10 mouse cellular contexts compared by ENCODE assay signal in genomic region chr2:14543355-14543754, GRCm38 (mm10). TPM values are rescaled to one million over a fixed set of nuclear protein-coding genes. Genes with fewer than 3 reads are reported as not detected.
DNase-seq lines count a peak whose midpoint lies in the region; ATAC-seq and TF ChIP-seq lines count a peak whose summit lies in the region.
"Had no signal": no experiment of that assay in that cellular context is flagged by ENCODE, and none has a peak within 500 bp of the region (broad histone marks: within the 10 kb centered on the region; RNA-seq: fewer than 3 reads in every experiment).

No protein-coding gene starts in this region.

- H3K27ac ChIP-seq in heart, embryonic 14.5 days (replicated peaks in 1 of 2; ENCODE audit: control insufficient read depth in 1 of 2, insufficient read depth in 1 of 2, low read depth in 2 of 2, low read length in 2 of 2) = no peak overlapping the region
- H3K27ac ChIP-seq in limb, embryonic 14.5 days (replicated peaks; ENCODE audit: low read depth, low read length) = no peak overlapping the region
- no peak overlapping the region for H3K27ac ChIP-seq in limb, embryonic 10.5 days
- H3K27ac ChIP-seq: forebrain, embryonic 10.5 days had no signal

- ATAC-seq in heart, embryonic 14.5 days (ENCODE audit: insufficient number of reproducible peaks, insufficient read depth, low FRiP score, low read depth) = 0 out of 2 replicates have a peak, but pooled peaks have one; percentile 21
- no peak for ATAC-seq in limb, embryonic 14.5 days (ENCODE audit: low FRiP score, low read depth)
- ATAC-seq in monocyte, adult 5-6 weeks (replicated peaks; ENCODE audit: insufficient number of reproducible peaks, low FRiP score, low TSS enrichment, poor library complexity, severe bottlenecking) = no peak

- no peak overlapping the region for H3K4me2 ChIP-seq in heart, embryonic 14.5 days (ENCODE audit: low read length)
- H3K4me2 ChIP-seq in limb, embryonic 14.5 days (replicated peaks; ENCODE audit: low read depth, low read length, severe bottlenecking) = no peak overlapping the region

- no peak overlapping the region for H3K9ac ChIP-seq in heart, embryonic 14.5 days (ENCODE audit: low read length)
- H3K9ac ChIP-seq in limb, embryonic 14.5 days (ENCODE audit: low read depth, low read length, severe bottlenecking) = no peak overlapping the region

- peaks cover 2 to 5% of the 10 kb centered on the region in 2 experiments; a peak in 1 of 4 replicates for H3K4me1 ChIP-seq in heart, embryonic 14.5 days (ENCODE audit: control insufficient read depth in 2 of 2, insufficient read depth in 2 of 2, low read length in 2 of 2)
- no peaks in the 10 kb centered on the region for H3K4me1 ChIP-seq in limb, embryonic 14.5 days (ENCODE audit: control insufficient read depth, insufficient read depth, low read length)
- no peaks in the 10 kb centered on the region for H3K4me1 ChIP-seq in limb, embryonic 10.5 days
- H3K4me1 ChIP-seq: forebrain, embryonic 10.5 days had no signal

- no peak overlapping the region for H3K4me3 ChIP-seq in heart, embryonic 14.5 days (ENCODE audit: control insufficient read depth in 1 of 2, insufficient read depth in 1 of 2, low read depth in 1 of 2, low read length in 2 of 2)
- no peak overlapping the region for H3K4me3 ChIP-seq in limb, embryonic 14.5 days (replicated peaks; ENCODE audit: low read length)
- H3K4me3 ChIP-seq in limb, embryonic 10.5 days = no peak overlapping the region
- H3K4me3 ChIP-seq: forebrain, embryonic 10.5 days had no signal

- H3K9me3 ChIP-seq in heart, embryonic 14.5 days (ENCODE audit: control insufficient read depth, low read length) = no peaks in the 10 kb centered on the region
- no peaks in the 10 kb centered on the region for H3K9me3 ChIP-seq in limb, embryonic 14.5 days (ENCODE audit: control insufficient read depth, low read length)
- no peaks in the 10 kb centered on the region for H3K9me3 ChIP-seq in limb, embryonic 10.5 days (replicated peaks)
- H3K9me3 ChIP-seq: forebrain, embryonic 10.5 days had no signal

- 21% methylated on average over 3 of the region's 3 CpGs for WGBS in heart, embryonic 14.5 days
- WGBS in limb, embryonic 14.5 days = 61% methylated on average over 3 of the region's 3 CpGs
- WGBS in limb, embryonic 10.5 days = 76% methylated on average over 3 of the region's 3 CpGs

- intact Hi-C loops in heart, postnatal 25 days (cut with DNase I) = no loop called here

- no peaks in the 10 kb centered on the region for H3K27me3 ChIP-seq in heart, embryonic 14.5 days (ENCODE audit: control insufficient read depth, insufficient read depth, low read length)
- H3K27me3 ChIP-seq in limb, embryonic 14.5 days (ENCODE audit: control insufficient read depth, insufficient read depth, low read length) = no peaks in the 10 kb centered on the region
- H3K27me3 ChIP-seq in limb, embryonic 10.5 days (ENCODE audit: low read depth, poor library complexity, severe bottlenecking) = no peaks in the 10 kb centered on the region

- no peak for TF ChIP-seq POLR2A in limb, embryonic 14.5 days (IDR thresholded peaks at IDR 0.05; ENCODE audit: borderline replicate concordance, extremely low read depth, insufficient read depth, insufficient read length)

- no peaks in the 10 kb centered on the region for H3K36me3 ChIP-seq in heart, embryonic 14.5 days (ENCODE audit: control insufficient read depth, insufficient read depth, low read length)
- no peaks in the 10 kb centered on the region for H3K36me3 ChIP-seq in limb, embryonic 14.5 days (ENCODE audit: control insufficient read depth, insufficient read depth, low read length)
- H3K36me3 ChIP-seq in limb, embryonic 10.5 days = no peaks in the 10 kb centered on the region
- H3K36me3 ChIP-seq: forebrain, embryonic 10.5 days had no signal

- no peak for DNase-seq in heart, postnatal 25 days (ENCODE audit: low spot score)
- peak; percentile 12 for DNase-seq in limb, embryonic 14.5 days (ENCODE audit: low spot score)
- no peak for DNase-seq in limb, embryonic 10.5 days (ENCODE audit: low spot score)
- peak; percentile 31 to 55 for DNase-seq in adrenal gland, postnatal 4 days (ENCODE audit: low spot score in 2 of 2)
- DNase-seq in ovary, postnatal 10 days (ENCODE audit: low spot score) = peak; percentile 27
- no peak for DNase-seq in neural tube, embryonic 10.5 days (ENCODE audit: extremely low spot score, low spot score)
- DNase-seq: retina, postnatal 1 day had no signal

RNA-seq across cellular contexts. Expression of gene Cacnb2, which starts 59.5 kb away (rescaled TPM):
- polyA plus RNA-seq in heart, embryonic 14.5 days (2014; fragmentation: Nextera tagmentation; extraction: Ambion mirVana) = 14.3 and 14.9 TPM in 2 replicates
- total RNA-seq in heart, postnatal 25 days (2021) = 10 to 100 TPM; 55.1 to 80.7 TPM
- polyA plus RNA-seq in limb, embryonic 14.5 days (2012; rRNA removed) = 4.1 and 4.7 TPM in 2 replicates
- polyA plus RNA-seq in limb, embryonic 14.5 days (2014; fragmentation: Nextera tagmentation; extraction: Ambion mirVana) = 2.3 and 3.0 TPM in 2 replicates
- 2.1 and 2.5 TPM in 2 replicates for polyA plus RNA-seq in limb, embryonic 10.5 days (2016; fragmentation: Nextera tagmentation; extraction: Ambion mirVana)
- total RNA-seq in adrenal gland, postnatal 4 days (2021) = 10 to 100 TPM; 58.6 to 61.6 TPM
- 0.29 to 0.67 TPM in 2 of 3 replicates, not detected in the other for total RNA-seq in monocyte, adult 5-6 weeks (2017)

Comparison
In these comparisons a context has a peak if more than half of its experiments do, and no peak if none do; other contexts are left out.
1. DNase-seq: peak in limb, embryonic 14.5 days (single experiment), adrenal gland, postnatal 4 days (2 of 2) and ovary, postnatal 10 days (single experiment); none in heart, postnatal 25 days (single experiment), limb, embryonic 10.5 days (single experiment) and neural tube, embryonic 10.5 days (single experiment).
2. RNA of gene Cacnb2, which starts 59.5 kb away (total RNA-seq): 55.1 to 80.7 TPM in heart, postnatal 25 days and 58.6 to 61.6 TPM in adrenal gland, postnatal 4 days; 0.29 to 0.67 TPM in monocyte, adult 5-6 weeks; every median in the first group is over 10 times any median in the second.